Mouse (Mus musculus): ENCODE results near the gene Fis1.
"Not testable (repeated sequence)": the region's sequence is repeated elsewhere in the genome, so short reads cannot be mapped to it uniquely, and the experiment has no call there.

Fis1 gene

DNA sequence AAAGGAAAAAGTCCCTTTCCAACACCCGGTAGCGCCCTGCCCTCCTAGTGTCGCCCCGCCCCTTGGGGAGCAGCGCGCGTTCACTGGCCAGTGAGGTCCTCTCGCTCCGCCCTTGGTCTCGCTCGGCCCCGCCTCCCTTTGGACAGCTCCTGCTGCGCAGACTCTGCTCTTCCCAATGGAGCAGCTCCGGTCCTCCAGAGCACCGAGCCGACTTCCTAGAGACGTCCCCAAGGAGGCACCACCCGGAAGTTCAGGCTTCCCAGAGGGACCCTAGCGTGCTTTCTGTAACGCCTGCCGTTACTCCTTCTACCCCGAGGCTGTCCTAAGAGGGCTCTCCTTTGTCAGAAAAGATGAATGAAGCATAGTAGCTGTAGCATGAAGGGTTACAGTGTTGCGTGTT is at the start of gene Fis1:
Gene Fis1, plus strand, starts transcription at position 261 of the 400 bp plus-strand sequence.
- DNase-seq (ENCODE audit: low spot score), result peak; percentile 99

DNA sequence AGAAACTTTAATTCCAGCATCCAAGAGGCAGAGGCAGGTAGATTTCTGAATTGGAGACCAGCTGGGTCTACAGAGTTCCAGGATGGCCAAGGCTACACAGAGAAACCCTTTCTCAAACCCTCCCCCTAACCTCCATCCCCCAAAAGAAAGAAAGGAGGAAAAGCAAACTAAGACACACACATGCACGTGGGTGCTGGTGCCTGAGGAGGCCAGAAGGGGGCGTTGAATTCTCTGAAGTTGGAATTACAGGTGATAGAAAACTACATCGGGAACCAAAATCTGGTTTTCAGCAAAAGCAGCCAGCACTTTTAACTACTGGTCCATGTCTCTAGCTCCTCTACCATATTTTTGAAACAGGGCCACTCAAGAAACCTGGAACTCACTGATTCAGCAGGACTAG is 48.5 kb upstream of the Fis1 start:
- DNase-seq (ENCODE audit: low spot score), result no peak

DNA sequence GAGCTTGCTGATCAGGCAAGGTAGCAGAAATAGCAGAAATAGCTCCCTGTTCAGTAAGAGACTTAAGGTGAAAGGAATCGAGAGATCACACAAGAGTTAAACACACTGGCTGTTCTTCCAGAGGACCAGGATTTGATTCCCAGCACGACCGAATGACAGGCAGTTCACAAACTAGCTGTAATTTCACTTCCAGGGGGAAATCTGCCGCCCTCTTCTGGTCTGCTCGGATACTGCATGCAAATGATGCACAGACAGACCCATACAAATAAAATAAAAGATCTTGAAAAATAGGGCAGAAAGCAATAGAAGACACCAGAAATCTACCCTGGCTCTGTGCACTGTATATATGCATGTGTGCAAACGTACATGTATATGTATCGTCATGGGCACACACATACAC is 47.4 kb upstream of the Fis1 start:
- DNase-seq (ENCODE audit: low spot score), result peak; percentile 34

GRCm38 (mm10) chr5:136907587-136907986 is 45.5 kb upstream of the Fis1 start:
- no peak for DNase-seq (ENCODE audit: low spot score)

- peak; percentile 96 for DNase-seq (ENCODE audit: low spot score)
These were observed 44.9 kb upstream of the Fis1 start, which contains the start of gene Ift22 for GRCm38 (mm10) chr5:136907991-136908857. Ift22 (plus strand) TSS chr5:136908150.

- DNase-seq (ENCODE audit: low spot score), result no peak
These were observed 38.9 kb upstream of the Fis1 start for GRCm38 (mm10) chr5:136914183-136914582.

DNA sequence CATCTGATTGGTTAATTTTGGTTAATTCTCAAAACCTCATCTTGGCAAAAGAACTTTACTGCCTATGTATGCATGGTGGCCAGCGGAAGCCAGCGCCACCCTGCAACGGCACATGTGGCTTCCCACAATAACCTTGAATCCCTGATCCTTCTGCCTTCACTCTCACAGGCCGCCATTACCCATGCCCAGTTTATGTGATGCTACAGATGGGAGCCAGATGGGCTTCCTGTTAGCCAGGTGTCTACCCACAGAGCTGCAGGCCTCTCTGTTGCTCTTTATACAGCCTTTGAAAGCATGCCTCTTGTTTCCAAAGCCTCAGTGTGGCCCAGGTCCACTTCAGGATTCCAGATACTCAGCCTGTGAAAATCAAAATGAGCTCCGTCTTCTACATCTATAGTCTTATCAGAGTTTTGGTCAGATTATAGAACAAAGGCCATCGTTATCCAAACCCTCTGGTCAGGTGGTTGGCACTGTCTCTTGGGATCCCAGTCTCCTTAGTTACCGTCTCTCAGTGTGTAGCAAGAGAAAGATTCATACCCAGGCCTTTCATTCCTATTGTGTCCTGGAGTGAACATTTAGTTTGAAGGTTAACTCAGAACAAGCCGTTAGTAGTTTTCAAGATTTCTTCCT is 35.3 kb upstream of the Fis1 start:
- DNase-seq (ENCODE audit: low spot score), result no peak

- DNase-seq (ENCODE audit: low spot score), result peak; percentile 83
These were observed 34.2 kb upstream of the Fis1 start for GRCm38 (mm10) chr5:136918655-136919472.

DNA sequence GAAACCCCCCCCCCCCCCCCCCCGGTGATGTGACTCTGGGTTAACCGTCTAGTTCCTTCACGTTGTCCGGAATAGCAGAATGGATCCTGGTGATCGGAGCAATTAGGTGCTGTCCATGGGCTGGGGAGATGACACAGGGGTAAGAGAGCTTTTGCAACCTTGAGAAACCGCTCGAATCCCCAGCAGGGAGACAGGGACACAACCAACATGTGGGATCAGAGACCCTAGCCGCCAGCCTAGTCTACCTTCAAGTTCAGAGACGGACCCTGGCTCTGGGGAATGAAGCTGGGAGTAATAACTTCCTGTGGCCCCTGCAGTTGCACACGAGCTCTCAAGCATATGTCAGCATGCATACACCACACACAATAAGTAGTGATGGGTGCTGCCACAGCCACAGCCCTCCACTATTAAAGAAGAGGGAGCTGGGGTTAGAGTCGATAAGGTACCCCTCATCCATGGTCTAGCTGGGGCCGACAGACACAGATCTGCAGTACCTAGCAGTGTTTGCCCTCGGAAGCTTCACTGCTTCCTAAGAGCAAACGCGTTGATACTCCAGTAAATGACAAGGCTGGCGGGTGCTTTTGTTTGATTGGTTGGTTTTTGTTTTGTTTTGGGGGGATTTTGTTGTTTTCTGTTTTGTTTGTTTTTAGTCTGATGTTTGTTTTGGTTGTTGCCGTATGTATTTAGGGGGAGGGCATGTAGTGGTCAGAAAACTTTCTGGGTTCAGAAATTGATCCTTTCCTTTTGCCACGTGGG is 33.4 kb upstream of the Fis1 start:
- peak; percentile 37 for DNase-seq (ENCODE audit: low spot score)

DNA sequence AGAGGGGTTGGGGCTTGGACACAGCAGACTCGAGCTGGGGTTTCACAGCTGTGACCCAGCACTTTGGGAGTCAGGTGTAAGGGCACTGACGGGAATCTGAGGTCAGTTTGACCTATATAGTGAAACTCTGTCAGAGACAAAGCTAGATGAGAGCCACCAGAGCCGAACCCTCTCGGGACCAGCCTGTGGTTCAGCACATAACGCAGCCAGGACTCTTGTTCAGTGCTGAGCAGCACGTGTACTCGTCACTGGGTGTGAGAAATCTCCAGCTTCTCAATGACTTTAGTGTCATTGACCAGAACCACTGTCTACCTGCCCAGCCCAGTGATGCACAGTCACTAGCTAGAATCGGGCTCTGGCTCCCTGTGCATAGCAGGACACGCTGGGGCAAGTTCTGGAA is 30.2 kb upstream of the Fis1 start:
- DNase-seq (ENCODE audit: low spot score), result no peak

GRCm38 (mm10) chr5:136923751-136924478 is 29.2 kb upstream of the Fis1 start:
- DNase-seq (ENCODE audit: low spot score), result no peak

GRCm38 (mm10) chr5:136929073-136929472 is 24.0 kb upstream of the Fis1 start:
- DNase-seq (ENCODE audit: low spot score), result peak; percentile 91

DNA sequence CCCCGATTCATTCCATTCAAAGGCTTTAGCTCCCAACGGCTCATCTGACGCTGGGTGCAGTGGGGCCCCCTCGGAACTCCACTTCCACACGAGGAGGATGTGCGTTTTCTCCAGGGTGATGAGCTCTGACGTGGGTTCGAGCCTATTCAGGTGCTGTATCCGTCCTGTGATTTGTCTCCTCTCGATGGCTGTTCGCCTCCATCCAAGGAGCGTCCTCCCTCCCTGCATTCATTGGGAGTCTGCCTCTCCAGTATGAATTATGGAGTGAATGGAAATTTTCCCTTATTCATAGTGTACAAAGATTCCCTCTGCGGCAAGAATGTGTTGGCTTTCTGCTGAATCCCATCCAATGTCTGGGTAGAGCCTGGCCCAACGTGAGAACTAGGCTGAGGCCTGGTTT is 21.2 kb upstream of the Fis1 start:
- no peak for DNase-seq (ENCODE audit: low spot score)

DNA sequence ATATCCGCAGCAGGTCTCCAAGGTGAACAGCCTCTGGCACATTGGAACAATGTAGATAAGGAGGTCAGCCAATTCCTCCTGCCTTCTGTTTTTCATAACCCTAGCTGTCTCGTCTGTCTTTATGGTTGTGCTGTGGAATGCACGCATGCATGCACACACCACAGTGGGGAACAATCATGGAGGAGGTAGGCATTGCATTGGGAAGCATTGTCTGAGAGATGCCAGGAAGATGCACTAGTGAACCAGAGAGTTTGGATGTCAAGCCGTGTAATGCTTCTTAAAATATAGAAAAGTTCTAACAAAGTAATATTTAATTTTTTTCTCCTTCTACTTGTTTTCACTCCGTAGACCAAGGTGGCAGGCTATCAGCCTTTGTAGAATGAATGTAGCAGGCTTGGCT is 20.1 kb upstream of the Fis1 start:
- no peak for DNase-seq (ENCODE audit: low spot score)

DNA sequence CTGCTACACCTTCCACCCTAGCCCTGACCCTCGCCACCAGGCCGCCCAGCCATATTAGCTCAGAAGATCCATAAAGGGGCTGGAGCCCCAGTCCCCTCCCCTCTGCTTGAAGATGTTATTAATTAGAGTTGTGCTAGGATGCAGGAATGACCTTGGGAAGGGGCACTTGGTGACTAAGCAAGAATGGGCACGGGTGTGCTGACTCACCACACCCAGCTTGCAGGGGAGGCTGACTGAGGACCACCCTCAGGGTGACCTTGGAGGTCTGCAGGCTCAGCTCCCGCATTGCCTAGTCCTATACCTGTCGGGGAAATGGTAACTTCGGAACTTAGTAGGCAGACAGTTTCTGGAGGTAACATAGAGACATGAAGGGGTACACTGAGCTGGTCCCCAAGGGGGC is 19.1 kb upstream of the Fis1 start:
- DNase-seq (ENCODE audit: low spot score), result no peak

DNA sequence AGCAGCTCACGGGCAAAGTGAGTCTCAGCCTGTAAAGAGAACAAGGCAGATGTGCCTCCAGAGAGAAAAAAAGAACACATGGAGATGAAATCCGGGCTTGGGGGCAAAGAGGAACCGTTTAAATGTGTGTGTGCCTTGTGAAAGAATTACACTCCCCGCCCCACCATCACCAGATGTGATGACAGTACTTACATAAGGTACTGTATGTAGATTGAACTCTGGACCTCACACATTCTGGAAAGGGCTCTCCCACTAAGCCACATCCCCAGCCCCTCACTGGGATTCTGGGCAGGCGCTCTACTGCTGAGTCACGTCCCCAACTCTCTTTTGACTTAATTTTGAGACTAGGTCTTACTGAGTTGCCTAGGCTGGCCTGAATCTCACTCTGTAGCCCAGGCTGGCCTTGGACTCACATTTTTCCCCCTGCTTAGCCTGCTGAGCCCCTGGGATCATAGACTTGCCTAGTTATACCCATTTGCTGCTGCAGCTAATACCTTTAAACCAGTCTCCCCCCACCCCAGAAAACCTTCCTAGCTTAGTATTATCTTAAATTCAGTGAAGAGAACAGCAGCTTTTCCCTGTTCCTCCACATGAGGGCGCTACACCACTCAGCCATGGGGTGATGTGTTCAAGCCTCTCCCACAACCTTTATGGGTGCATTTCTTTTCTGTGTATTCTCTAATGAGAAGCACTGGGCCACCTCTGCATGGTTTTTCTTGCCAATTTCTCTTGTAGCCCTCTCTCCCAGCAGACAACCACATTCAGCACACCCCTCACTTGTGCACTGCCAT is 17.0 kb upstream of the Fis1 start:
- DNase-seq (ENCODE audit: low spot score), result peak; percentile 29

DNA sequence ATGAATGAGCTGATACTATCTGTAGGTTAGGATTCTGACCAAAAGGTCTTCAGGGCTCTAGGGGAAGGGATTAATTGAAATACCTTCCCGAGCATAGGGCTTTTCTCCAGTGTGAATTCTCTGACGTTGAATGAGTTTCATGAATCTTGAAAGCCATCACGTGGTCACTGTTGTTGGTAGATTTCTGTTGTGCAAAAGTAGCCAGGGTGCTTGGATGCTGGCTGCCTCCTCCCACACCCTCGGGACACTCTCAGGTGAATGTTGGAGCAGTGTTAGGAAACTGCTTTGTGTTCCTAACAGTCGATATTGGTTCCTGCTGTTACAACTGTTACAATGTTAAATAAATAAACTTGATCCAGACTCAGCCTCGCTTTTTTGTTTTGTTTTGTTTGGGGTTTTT is 16.3 kb upstream of the Fis1 start:
- no peak for DNase-seq (ENCODE audit: low spot score)

DNA sequence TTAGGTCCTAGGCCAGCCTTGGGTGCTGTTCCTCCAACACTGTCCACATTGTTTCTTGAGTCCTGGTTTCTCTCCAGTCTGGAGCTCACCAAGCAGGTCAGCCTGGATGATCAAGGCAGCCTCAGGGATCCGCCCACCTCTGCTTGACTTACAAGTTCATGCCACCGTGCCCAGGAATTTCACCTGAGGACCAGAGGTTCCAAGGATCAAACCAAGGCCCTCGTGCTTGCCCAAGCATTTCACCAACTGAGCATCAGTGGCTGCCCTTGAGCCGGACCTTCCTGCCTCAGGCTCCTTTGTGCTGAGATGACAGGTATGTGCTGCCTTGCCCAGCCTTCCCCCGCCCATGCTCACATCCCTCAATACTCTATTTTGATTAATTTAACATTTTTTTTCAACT is 15.5 kb upstream of the Fis1 start:
- no peak for DNase-seq (ENCODE audit: low spot score)

DNA sequence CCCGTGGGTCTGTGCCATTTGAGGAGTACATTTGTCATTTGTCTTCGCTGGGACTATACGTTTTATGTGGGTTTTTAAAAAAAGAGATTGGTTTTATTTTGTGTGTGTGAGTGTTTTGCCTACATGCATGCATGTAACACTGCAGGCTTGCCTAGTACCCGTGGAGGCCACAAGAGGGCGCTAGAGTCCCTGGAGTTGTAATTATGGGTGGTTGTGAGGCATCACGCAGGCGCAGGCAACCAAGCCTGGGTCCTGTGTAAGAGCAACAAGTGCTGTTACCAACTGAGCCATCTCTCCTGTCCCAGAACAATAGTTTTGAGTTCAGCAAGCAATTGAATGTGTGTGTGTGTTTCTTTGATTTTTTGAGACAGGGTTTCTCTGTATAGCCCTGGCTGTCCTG is 13.8 kb upstream of the Fis1 start:
- no peak for DNase-seq (ENCODE audit: low spot score)

DNA sequence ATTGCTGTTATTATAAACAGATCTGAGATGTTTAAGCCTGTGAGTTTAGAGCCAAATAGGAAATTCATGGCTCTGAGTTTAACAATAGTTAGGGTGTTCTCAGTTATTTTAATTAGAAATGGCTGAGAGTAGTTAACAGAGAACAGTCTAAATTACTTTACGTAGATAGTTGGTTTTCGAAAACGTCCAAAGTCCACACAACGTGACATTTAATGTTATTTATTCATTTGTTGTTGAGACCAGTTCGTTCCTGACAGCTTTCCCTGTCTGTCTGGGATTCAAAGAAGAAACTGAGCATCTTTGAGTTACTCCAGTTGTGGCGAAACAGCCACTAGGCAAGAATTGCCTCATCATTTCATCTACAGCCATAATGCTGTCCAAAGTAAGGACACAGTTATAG is 13.0 kb upstream of the Fis1 start:
- DNase-seq (ENCODE audit: low spot score), result not testable (repeated sequence)
